In genomic region chr19:29501507-29501906, GRCm38 (mm10) we compare ENCODE assay signal across 8 mouse cellular contexts. TPM values are rescaled to one million over a fixed set of nuclear protein-coding genes. Genes with fewer than 3 reads are reported as not detected.
DNase-seq lines count a peak whose midpoint lies in the region; ATAC-seq and TF ChIP-seq lines count a peak whose summit lies in the region.

No protein-coding gene starts in this region.

- H3K9me3 ChIP-seq in hindbrain, embryonic 16.5 days (ENCODE audit: control insufficient read depth, low read length) = no peaks in the 10 kb centered on the region

- peak; percentile 95 for TF ChIP-seq CTCF in Patski (IDR thresholded peaks at IDR 0.05)

- no peak overlapping the region for H3K9ac ChIP-seq in hindbrain, embryonic 16.5 days (ENCODE audit: low read depth, low read length)

- no peaks in the 10 kb centered on the region for H3K36me3 ChIP-seq in hindbrain, embryonic 16.5 days (ENCODE audit: control insufficient read depth, insufficient read depth, low read length)
- no peaks in the 10 kb centered on the region for H3K36me3 ChIP-seq in macrophage (ENCODE audit: inconsistent target)

- peak overlapping the region; percentile 24 for H3K4me2 ChIP-seq in hindbrain, embryonic 16.5 days (ENCODE audit: low read length)

- H3K27me3 ChIP-seq in Patski = no peaks in the 10 kb centered on the region
- no peaks in the 10 kb centered on the region for H3K27me3 ChIP-seq in hindbrain, embryonic 16.5 days (replicated peaks; ENCODE audit: control insufficient read depth, insufficient read depth, low read length)

- peak; percentile 67 for ATAC-seq in Patski
- peak; percentile 70; the same call in 1 of the 2 replicates for ATAC-seq in hindbrain, embryonic 16.5 days

- no peak overlapping the region for H3K4me3 ChIP-seq in hindbrain, embryonic 16.5 days (ENCODE audit: low read length)
- no peak overlapping the region for H3K4me3 ChIP-seq in macrophage (ENCODE audit: inconsistent target)

- no peaks in the 10 kb centered on the region for H3K4me1 ChIP-seq in hindbrain, embryonic 16.5 days (ENCODE audit: control insufficient read depth, insufficient read depth, low read depth, low read length)

- WGBS in hindbrain, embryonic 16.5 days = 12% methylated on average over 6 of the region's 6 CpGs
- 11% methylated on average over 6 of the region's 6 CpGs for WGBS in macrophage (ENCODE audit: missing documents)

- H3K27ac ChIP-seq in hindbrain, embryonic 16.5 days (ENCODE audit: low read depth, low read length) = no peak overlapping the region
- peak overlapping the region; percentile 95 for H3K27ac ChIP-seq in macrophage

- CTCF ChIA-PET in Patski (lab: Charles Lee) = interaction anchor here (0.8 to 4.6 kb wide), 28 partner anchors 10 to 525 kb away, joined by 3 to 38 read pairs (median 4); partner anchors contain the start of gene Ric1

- DNase-seq in Patski (ENCODE audit: low read depth, low spot score) = no peak
- peak; percentile 89 to 90 for DNase-seq in cerebellum, postnatal 14 days
- peak; percentile 76 to 85 for DNase-seq in frontal cortex, postnatal 36 days (ENCODE audit: low spot score in 2 of 2)
- DNase-seq in left cerebral cortex, adult 11 months (ENCODE audit: low spot score) = peak; percentile 63
- DNase-seq in retina, postnatal 7 days (ENCODE audit: low read depth, low spot score) = peak; percentile 68
- DNase-seq in urinary bladder, adult 18-20 months (ENCODE audit: low spot score in 2 of 2) = peak; percentile 68 to 77

- in situ Hi-C loops in Patski (cut with MboI; ENCODE audit: low pct_unique_long_range_greater_than_20kb) = loop anchor here (5.0 to 25.0 kb wide), 3 partner anchors 134 to 714 kb away; partner anchors contain the start of genes Cd274 and Plgrkt

- H3K79me2 ChIP-seq in macrophage (ENCODE audit: inconsistent target) = no peaks in the 10 kb centered on the region

- POLR2A ChIA-PET in Patski (lab: Charles Lee) = interaction anchor here (0.7 kb wide), 1 partner anchor 251 kb away, joined by 4 read pairs; no protein-coding TSS in a partner anchor

RNA-seq across cellular contexts. Expression of gene Ric1, which starts 20.6 kb away (rescaled TPM):
- polyA plus RNA-seq in Patski (2021) (28.8 TPM), macrophage (2018) (11.9 to 21.2 TPM (median 19.1 TPM) in 3 replicates)
- polyA plus RNA-seq in hindbrain, embryonic 16.5 days (2015; fragmentation: Nextera tagmentation; extraction: Ambion mirVana) = 10.2 and 10.6 TPM in 2 replicates
- 100 to 1,000 TPM; 142 to 734 (median 245) TPM for total RNA-seq in macrophage (2018; cell fraction: chromatin; rRNA removed)
- total RNA-seq in macrophage (2018; cell fraction: cytosol; rRNA removed) = 10 to 100 TPM; 30.8 to 76.6 (median 44.6) TPM
- total RNA-seq in macrophage (2018; cell fraction: nucleus; rRNA removed) = 100 to 1,000 TPM in 25 of 26 experiments, 10 to 100 TPM in 1; 86.3 to 557 (median 248) TPM
